Mouse (Mus musculus): Measurements from ENCODE around the gene Plekha6. TPM values are rescaled to one million over a fixed set of nuclear protein-coding genes. Genes with fewer than 3 reads are reported as not detected.

Gene Plekha6
- polyA plus RNA-seq, 1 experiment from 2014 or later, result 15.3 TPM

DNA sequence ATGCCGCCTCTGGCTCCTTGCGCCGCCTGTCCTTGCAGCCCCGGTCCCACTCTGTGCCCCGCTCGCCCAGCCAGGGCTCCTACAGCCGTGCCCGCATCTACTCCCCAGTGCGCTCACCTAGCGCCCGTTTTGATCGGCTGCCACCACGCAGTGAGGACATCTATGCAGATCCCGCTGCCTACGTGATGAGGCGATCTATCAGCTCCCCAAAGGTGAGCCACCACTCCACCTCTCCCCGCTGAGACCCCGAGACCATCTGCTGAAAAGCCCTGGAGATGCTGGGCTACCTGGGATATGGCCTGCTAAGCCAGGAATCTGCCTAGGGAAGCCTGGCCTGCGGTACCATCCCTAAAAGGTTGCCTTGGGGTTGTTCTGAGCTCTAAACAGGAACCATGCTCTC is 110.2 kb downstream of the Plekha6 start:
- Histone ChIP-seq H3K27ac (no peak overlapping the region), H3K9ac (no peak overlapping the region), H3K36me3 (peaks cover 26% of the 10 kb centered on the region), H3K27me3 (replicated peaks) (no peaks in the 10 kb centered on the region), H3K9me3 (no peaks in the 10 kb centered on the region), H3K4me2 (replicated peaks) (no peak overlapping the region), H3K4me3 (replicated peaks) (no peak overlapping the region), H3K4me1 (replicated peaks) (0 out of 2 replicates have a peak, but pooled peaks cover 4% of the 10 kb centered on the region)
- no peak for ATAC-seq
- WGBS, result 92% methylated on average over 19 of the region's 19 CpGs

DNA sequence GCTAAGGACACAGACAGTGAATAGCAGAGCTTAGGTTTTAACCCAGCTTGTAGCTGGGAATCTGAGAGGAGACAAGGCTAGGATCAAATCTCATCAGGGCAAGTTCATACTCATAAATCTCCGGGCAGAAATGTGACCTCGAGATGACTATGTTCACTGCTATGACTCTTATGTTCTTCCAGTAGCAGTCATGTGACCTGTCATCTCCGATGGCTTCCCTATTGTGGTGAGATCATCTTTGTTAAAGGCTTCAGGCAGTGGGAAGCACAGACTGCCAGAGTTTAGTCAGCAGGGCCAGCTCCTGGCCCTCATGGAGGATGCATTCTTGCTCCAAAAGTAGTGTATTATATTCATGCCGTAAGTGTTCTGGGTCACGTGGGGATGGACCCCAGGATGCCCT is 113.0 kb downstream of the Plekha6 start:
- Histone ChIP-seq H3K4me1 (replicated peaks) (0 out of 2 replicates have a peak, but pooled peaks cover 11% of the 10 kb centered on the region), H3K9me3 (no peaks in the 10 kb centered on the region), H3K27ac (no peak overlapping the region), H3K27me3 (replicated peaks) (no peaks in the 10 kb centered on the region), H3K4me2 (replicated peaks) (no peak overlapping the region), H3K4me3 (replicated peaks) (no peak overlapping the region), H3K9ac (no peak overlapping the region), H3K36me3 (peaks cover 16% of the 10 kb centered on the region)
- 67% methylated on average over 5 of the region's 5 CpGs for WGBS
- no peak for ATAC-seq

DNA sequence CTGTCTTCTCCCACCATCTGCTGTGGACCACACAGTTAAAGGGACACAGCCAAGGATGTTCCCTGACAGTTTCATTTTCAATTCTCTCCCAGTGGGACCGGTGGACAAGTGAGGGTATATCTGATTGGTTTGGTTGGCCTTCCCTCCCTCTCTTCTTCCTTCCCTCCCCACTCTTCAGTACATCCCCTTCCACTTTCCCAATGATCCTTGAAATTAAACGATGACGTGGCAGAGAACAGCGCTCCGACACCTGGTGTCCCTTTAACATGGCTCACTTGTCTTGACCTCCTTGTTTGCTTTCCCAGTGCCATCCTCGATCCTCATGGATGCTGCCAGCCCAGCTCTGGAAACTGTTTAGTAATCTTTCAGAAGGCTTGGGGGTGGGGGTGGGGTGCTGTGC is 114.5 kb downstream of the Plekha6 start:
- Histone ChIP-seq H3K9me3 (no peaks in the 10 kb centered on the region), H3K36me3 (peaks cover 11% of the 10 kb centered on the region; the same call in 1 of the 2 replicates), H3K27ac (no peak overlapping the region), H3K4me2 (replicated peaks) (no peak overlapping the region), H3K4me3 (replicated peaks) (no peak overlapping the region), H3K27me3 (replicated peaks) (no peaks in the 10 kb centered on the region), H3K4me1 (replicated peaks) (0 out of 2 replicates have a peak, but pooled peaks cover 11% of the 10 kb centered on the region), H3K9ac (no peak overlapping the region)
- WGBS, result 73% methylated on average over 6 of the region's 6 CpGs
- no peak for ATAC-seq

DNA sequence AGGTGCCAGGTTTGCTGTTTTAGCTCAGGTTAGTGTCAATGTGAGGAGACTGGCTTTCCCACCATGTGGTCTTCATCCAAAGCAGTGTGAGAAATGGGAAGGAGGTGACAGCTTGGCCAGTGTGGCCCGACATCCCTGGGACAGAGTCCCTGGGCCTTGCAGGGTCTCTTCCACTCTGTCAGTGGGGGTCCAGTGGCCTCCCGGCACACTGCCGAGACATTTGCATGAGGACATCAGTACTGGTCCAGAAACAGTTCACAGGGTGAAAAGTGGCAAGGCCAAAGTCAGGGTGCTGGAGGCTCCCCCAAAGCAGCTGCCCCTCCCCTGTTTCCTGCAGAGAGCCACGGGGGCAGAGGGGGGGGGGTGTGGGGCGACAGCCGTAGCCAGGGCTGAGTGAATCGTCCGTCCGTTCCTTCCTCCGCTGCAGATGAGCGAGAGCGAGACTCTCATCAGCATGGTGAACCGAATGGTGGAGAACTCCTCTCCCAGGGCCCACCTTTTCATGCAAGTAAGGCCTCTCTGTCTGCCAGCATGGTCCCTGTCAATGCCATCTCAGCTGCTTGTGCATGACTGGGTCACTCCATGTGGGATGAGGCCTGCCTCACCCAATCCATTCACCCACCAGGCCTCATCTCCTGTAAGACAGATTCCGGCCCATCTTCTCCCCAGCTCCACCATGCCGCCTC is 115.1 kb downstream of the Plekha6 start:
- Histone ChIP-seq H3K4me3 (replicated peaks) (no peak overlapping the region), H3K9ac (no peak overlapping the region), H3K36me3 (peaks cover 8% of the 10 kb centered on the region; the same call in 1 of the 2 replicates), H3K9me3 (no peaks in the 10 kb centered on the region), H3K27me3 (replicated peaks) (no peaks in the 10 kb centered on the region), H3K4me2 (replicated peaks) (no peak overlapping the region), H3K4me1 (replicated peaks) (0 out of 2 replicates have a peak, but pooled peaks cover 11% of the 10 kb centered on the region), H3K27ac (no peak overlapping the region)
- ATAC-seq, result 0 out of 2 replicates have a peak, but pooled peaks have one; percentile 15
- WGBS, result 67% methylated on average over 15 of the region's 15 CpGs

DNA sequence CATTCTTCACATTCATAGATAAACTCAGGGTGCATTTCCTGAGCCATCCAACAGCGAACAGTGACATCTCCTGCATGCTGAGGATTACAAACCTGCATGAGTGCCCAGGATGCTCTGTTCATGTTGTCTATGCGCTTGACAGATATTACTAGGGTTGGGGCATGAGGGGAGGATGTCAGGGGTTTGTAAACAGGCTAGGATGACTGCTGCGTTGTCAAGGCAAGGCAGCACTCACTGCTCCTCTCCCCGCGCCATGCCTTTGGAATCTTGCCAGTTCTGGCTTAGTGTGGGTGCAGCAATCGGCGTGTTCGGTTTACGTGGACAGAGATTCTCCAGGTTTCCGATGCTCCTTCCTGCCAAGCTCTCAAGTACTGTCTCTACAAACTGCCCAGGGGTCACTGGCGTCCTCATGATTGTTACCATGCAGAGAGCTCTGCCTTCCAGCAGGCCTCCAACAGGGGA is 115.7 kb downstream of the Plekha6 start:
- Histone ChIP-seq H3K27ac (no peak overlapping the region), H3K4me3 (replicated peaks) (no peak overlapping the region), H3K4me1 (replicated peaks) (0 out of 2 replicates have a peak, but pooled peaks cover 11% of the 10 kb centered on the region), H3K9me3 (no peaks in the 10 kb centered on the region), H3K27me3 (replicated peaks) (no peaks in the 10 kb centered on the region), H3K36me3 (0 out of 2 replicates have a peak, but pooled peaks cover 5% of the 10 kb centered on the region), H3K4me2 (replicated peaks) (no peak overlapping the region), H3K9ac (no peak overlapping the region)
- ATAC-seq, result no peak
- 60% methylated on average over 11 of the region's 11 CpGs for WGBS

DNA sequence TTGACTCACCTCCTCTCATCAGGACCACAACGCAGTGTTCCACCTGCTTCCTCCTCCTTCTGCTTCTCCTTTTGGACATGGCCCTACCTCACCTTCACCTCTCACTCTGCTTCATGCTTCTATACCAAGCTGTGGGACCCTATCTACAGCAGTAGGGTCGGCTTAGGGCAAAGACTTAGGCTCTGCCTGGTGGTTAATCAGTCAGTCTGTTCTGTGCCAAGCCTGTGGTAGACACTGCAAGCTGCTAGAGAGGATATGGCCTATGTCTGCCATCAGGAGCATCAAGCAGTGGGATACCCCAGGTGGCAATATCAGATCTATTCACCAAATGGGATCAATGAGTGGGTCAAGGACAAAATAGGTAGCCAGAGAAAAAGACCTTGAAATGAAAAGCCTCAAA is 116.5 kb downstream of the Plekha6 start:
- Histone ChIP-seq H3K4me2 (replicated peaks) (no peak overlapping the region), H3K36me3 (0 out of 2 replicates have a peak, but pooled peaks cover 5% of the 10 kb centered on the region), H3K9me3 (no peaks in the 10 kb centered on the region), H3K4me1 (replicated peaks) (0 out of 2 replicates have a peak, but pooled peaks cover 11% of the 10 kb centered on the region), H3K27ac (no peak overlapping the region), H3K4me3 (replicated peaks) (no peak overlapping the region), H3K27me3 (replicated peaks) (no peaks in the 10 kb centered on the region), H3K9ac (no peak overlapping the region)
- 92% methylated on average over 2 of the region's 2 CpGs for WGBS
- ATAC-seq, result no peak

DNA sequence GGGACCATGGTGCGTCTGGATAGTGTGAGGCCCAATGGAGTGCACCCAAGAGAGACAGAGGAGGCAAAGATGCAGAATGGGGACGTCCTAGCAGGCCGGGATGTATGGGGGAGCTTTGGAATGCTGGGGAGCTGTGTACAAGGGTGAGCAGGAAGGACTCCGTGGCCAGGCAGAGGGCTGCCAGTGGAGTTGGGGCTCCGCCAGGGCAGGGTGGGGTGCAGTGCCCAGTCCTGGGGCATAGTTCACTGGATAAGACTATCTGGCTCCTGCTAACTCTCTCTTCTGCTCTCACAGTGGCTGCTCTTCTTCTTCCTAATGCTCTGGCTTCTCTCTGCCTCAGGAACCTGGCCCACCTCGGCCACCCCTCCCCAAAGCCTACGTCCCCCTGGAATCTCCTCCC is 121.9 kb downstream of the Plekha6 start:
- H3K4me2 ChIP-seq (replicated peaks), result no peak overlapping the region
- no peak overlapping the region for H3K4me3 ChIP-seq (replicated peaks)
- H3K9ac ChIP-seq, result no peak overlapping the region
- H3K36me3 ChIP-seq, result peaks cover 11% of the 10 kb centered on the region; the same call in 1 of the 2 replicates
- WGBS, result 79% methylated on average over 7 of the region's 7 CpGs
- H3K27ac ChIP-seq, result no peak overlapping the region
- no peaks in the 10 kb centered on the region for H3K4me1 ChIP-seq (replicated peaks)
- no peaks in the 10 kb centered on the region for H3K9me3 ChIP-seq
- ATAC-seq, result no peak
- no peaks in the 10 kb centered on the region for H3K27me3 ChIP-seq (replicated peaks)

DNA sequence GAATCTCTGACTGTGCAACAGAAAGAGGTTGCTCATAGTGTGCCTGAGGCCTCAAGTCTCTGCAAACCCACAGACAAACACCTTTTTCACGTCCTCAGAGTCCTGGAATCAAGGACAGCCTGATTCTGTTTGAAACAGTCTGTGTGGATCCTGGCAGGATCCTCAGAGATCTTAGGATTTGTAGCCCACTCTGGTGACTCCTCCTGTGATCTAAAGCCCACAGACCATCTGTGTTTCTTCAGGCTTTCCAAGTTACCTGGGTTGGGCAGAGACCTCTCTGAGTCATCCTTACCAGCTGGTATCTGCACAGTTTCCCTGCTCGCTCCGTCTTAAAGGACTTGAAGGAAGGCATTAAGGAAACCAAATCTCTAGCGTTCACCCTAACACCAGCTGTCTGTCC is 123.0 kb downstream of the Plekha6 start:
- H3K4me3 ChIP-seq (replicated peaks), result no peak overlapping the region
- H3K27ac ChIP-seq, result no peak overlapping the region
- H3K9ac ChIP-seq, result no peak overlapping the region
- no peak overlapping the region for H3K4me2 ChIP-seq (replicated peaks)
- H3K27me3 ChIP-seq (replicated peaks), result no peaks in the 10 kb centered on the region
- H3K9me3 ChIP-seq, result no peaks in the 10 kb centered on the region
- H3K36me3 ChIP-seq, result peaks cover 11% of the 10 kb centered on the region; the same call in 1 of the 2 replicates
- 83% methylated on average over 4 of the region's 4 CpGs for WGBS
- H3K4me1 ChIP-seq (replicated peaks), result no peaks in the 10 kb centered on the region
- ATAC-seq, result no peak

DNA sequence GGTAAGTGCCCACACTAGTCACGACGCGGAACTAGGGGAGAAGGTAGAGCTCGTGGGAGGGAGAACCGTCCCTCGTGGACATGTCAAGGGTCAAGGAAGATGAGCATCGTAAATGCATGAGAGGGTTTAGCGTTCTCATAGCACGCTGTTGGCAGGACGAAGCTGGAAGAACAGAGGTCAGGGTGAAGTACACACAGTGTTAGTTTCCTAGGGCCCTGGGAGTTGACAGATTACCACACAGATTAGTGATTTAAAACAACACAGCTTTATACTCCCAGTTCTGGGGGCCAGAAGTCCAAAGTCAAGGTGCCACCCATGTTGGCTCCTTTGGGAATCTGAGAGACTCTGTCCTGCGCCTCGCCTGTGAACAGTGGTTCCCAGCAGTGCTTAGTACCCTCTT is 123.9 kb downstream of the Plekha6 start:
- H3K36me3 ChIP-seq, result peaks cover 11% of the 10 kb centered on the region; the same call in 1 of the 2 replicates
- no peaks in the 10 kb centered on the region for H3K9me3 ChIP-seq
- H3K27ac ChIP-seq, result no peak overlapping the region
- WGBS, result 87% methylated on average over 12 of the region's 12 CpGs
- no peak overlapping the region for H3K9ac ChIP-seq
- no peak for ATAC-seq
- no peak overlapping the region for H3K4me2 ChIP-seq (replicated peaks)
- H3K27me3 ChIP-seq (replicated peaks), result no peaks in the 10 kb centered on the region
- H3K4me1 ChIP-seq (replicated peaks), result no peaks in the 10 kb centered on the region
- no peak overlapping the region for H3K4me3 ChIP-seq (replicated peaks)

DNA sequence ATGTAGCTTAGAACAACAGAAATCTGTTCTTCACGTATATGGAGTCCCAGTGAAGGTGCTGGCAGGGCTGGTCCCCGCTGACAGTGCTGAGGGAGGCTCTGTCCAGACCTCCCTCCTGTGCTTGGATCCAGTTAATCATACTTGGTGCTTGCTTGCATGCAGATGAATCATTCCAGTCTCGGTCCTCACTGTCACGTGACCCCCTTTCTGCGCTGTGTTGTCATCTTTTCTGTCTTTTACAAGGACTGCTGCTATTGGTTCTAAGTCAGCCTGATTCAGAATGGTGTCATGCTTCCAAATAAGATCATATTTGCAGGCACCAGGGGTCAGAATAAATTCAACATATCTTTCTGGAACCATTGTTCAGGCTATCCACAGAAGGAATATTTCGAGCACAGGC is 127.9 kb downstream of the Plekha6 start:
- H3K4me2 ChIP-seq (replicated peaks), result no peak overlapping the region
- H3K4me3 ChIP-seq (replicated peaks), result no peak overlapping the region
- H3K27me3 ChIP-seq (replicated peaks), result no peaks in the 10 kb centered on the region
- no peak overlapping the region for H3K9ac ChIP-seq
- H3K27ac ChIP-seq, result no peak overlapping the region
- peaks cover 21% of the 10 kb centered on the region for H3K36me3 ChIP-seq
- 90% methylated on average over 6 of the region's 6 CpGs for WGBS
- no peaks in the 10 kb centered on the region for H3K9me3 ChIP-seq
- ATAC-seq, result no peak
- 0 out of 2 replicates have a peak, but pooled peaks cover 4% of the 10 kb centered on the region for H3K4me1 ChIP-seq (replicated peaks)

DNA sequence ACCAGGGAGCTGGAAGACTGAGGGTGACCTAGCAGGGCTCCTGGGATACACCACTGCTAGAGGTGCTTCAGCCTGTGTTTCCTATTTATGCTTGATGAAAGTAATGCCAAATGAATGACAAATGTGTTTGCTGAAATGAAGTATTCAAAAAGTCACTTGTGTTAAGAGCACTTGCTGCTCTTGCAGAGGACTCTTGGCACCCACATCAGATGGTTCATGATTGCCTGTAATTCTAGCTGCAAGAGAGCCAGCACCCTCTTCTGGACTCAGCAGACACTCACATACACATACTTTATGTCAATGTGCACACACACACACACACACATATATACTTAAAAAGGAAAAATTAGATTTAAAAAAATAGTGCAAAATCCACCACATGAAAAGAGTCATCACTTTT is 128.6 kb downstream of the Plekha6 start:
- no peak overlapping the region for H3K4me2 ChIP-seq (replicated peaks)
- H3K27me3 ChIP-seq (replicated peaks), result no peaks in the 10 kb centered on the region
- no peak overlapping the region for H3K4me3 ChIP-seq (replicated peaks)
- no peaks in the 10 kb centered on the region for H3K9me3 ChIP-seq
- H3K4me1 ChIP-seq (replicated peaks), result 0 out of 2 replicates have a peak, but pooled peaks cover 4% of the 10 kb centered on the region
- no peak overlapping the region for H3K9ac ChIP-seq
- no peak for ATAC-seq
- H3K27ac ChIP-seq, result no peak overlapping the region
- peaks cover 17% of the 10 kb centered on the region for H3K36me3 ChIP-seq

DNA sequence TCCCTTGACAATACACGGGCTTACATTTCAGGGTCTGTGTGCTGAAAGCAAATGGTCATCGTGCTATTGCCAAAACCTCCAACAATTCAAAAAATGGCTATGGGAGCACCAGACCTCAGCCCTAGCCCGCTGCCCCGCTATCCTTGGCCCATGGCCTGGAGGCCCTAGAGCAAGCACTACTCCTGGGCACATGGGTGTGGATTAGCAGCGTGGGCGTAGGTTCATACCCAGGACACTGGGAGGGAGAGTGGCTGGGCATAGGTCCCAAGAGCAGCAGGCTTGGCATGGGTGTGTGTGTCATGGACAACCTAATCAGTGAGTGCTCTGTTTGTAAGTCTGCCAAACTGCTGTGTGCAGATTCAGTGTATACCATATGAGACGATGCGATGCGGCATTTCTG is 132.4 kb downstream of the Plekha6 start:
- Histone ChIP-seq H3K9ac (no peak overlapping the region), H3K9me3 (no peaks in the 10 kb centered on the region), H3K4me1 (replicated peaks) (peaks cover 12% of the 10 kb centered on the region; the same call in 1 of the 2 replicates), H3K4me2 (replicated peaks) (no peak overlapping the region), H3K4me3 (replicated peaks) (no peak overlapping the region), H3K27ac (no peak overlapping the region), H3K27me3 (replicated peaks) (no peaks in the 10 kb centered on the region), H3K36me3 (peaks cover 9% of the 10 kb centered on the region; the same call in 1 of the 2 replicates)
- ATAC-seq, result no peak
- 83% methylated on average over 9 of the region's 9 CpGs for WGBS

DNA sequence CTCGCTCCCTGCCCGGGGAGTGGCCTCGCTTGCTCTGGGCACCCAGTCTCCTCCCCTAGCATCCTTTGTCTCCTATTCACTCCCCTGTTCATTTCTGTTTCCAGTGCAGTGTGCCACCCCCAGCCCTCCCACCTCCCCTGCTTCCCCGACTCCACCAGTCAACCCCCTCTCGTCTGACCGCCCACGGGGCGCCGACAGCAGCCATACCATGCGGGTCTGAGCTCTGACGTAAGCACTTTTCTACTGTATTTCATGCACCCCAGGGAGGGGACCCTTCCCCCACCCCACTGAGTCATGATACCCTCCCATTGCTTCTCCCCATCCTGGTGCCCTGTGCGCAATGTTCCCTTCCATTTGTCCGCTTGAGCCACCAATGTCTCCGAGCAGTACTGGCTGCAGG is 134.8 kb downstream of the Plekha6 start:
- H3K4me2 ChIP-seq (replicated peaks), result no peak overlapping the region
- H3K9me3 ChIP-seq, result no peaks in the 10 kb centered on the region
- H3K36me3 ChIP-seq, result peaks cover 7% of the 10 kb centered on the region; the same call in 1 of the 2 replicates
- 57% methylated on average over 14 of the region's 14 CpGs for WGBS
- no peak overlapping the region for H3K27ac ChIP-seq
- no peaks in the 10 kb centered on the region for H3K27me3 ChIP-seq (replicated peaks)
- H3K9ac ChIP-seq, result no peak overlapping the region
- ATAC-seq, result no peak
- no peak overlapping the region for H3K4me3 ChIP-seq (replicated peaks)
- H3K4me1 ChIP-seq (replicated peaks), result peaks cover 21% of the 10 kb centered on the region; the same call in 1 of the 2 replicates

All from intestine, embryonic 15.5 days (tissue).